Mouse (Mus musculus): ENCODE measurements around the gene Capn15.

GRCm38 (mm10) chr17:25922120-25922519 lies 63.5 kb downstream of the Capn15 start:
- TF ChIP-seq CTCF (IDR thresholded peaks at IDR 0.05; ENCODE audit: low read depth, low read length) (no peak), TAL1 (conservative IDR thresholded peaks at IDR 0.05; ENCODE audit: low read depth, low read length) (no peak), GATA1 (IDR thresholded peaks at IDR 0.05; ENCODE audit: borderline replicate concordance, low read length) (no peak)

Measured in G1E (cell line).